Mouse (Mus musculus): ENCODE results near the gene Unc13c. TPM values are rescaled to one million over a fixed set of nuclear protein-coding genes. Genes with fewer than 3 reads are reported as not detected.

The Unc13c gene
- total RNA-seq (2015) = not detected in 2 replicates
- not detected in 2 replicates for total RNA-seq (2017)

DNA sequence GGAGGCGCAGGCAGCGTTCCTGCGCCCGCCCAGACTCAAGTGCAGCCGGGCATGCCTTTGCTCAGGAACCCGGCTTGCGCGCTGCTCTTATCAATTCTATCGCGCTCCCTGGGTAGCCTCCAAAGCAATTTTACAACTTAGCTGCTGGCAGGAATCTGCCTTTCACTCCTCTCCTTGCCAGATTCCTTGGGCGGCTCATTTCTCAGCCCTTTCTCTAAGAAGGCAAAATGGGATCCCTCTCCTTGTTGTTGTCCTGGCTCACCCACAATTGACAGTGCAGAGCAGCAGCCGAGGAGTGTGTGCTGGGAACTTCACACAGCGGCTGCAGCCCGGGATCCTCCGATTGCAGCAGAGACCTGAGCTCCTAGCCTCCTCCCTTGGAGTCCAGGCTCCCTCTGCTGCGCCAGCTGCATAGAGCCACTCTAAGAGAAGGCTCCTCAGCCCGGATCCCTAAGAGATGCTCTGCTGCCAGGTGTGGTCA, at the start of gene Unc13c:
TSS of gene Unc13c (minus strand) at position 326 of the 481 bp plus-strand sequence.
- ATAC-seq (replicated peaks; ENCODE audit: poor library complexity) = no peak

- no peak for ATAC-seq (replicated peaks; ENCODE audit: poor library complexity)
These were observed 39.4 kb upstream of the Unc13c start for GRCm38 (mm10) chr9:74007976-74008686.

DNA sequence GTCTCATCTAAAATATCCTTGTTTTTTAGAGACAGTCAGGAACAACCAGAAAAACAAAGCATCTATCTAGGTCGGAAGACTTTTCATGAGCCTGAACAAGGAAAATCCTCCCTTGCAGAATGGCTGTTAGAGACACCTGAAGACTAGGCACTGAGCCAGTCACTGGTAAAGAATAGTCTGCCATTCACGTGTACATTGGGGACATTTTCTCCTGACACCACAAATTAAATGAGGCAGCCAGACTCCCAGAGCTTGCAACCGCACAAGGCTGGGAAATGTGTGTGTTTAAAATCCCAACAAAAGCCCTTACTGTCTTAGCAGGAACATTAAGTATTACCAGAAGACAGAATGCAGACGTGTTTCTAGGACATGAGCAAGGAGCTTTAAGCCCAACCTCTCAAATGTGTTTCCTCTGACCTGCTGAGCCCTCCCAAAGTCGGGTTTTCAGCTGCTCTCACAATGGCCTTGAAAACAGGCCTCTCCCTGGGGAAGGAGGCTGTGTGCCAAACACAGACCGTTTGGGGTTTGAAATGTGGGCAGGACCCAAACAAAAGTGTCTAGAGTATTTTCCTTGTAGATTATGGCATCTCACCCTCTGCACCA, 33.7 kb upstream of the Unc13c start:
- ATAC-seq (replicated peaks; ENCODE audit: poor library complexity) = no peak

- ATAC-seq (replicated peaks; ENCODE audit: poor library complexity) = no peak
These were observed 19.3 kb upstream of the Unc13c start for GRCm38 (mm10) chr9:73988096-73988495.

DNA sequence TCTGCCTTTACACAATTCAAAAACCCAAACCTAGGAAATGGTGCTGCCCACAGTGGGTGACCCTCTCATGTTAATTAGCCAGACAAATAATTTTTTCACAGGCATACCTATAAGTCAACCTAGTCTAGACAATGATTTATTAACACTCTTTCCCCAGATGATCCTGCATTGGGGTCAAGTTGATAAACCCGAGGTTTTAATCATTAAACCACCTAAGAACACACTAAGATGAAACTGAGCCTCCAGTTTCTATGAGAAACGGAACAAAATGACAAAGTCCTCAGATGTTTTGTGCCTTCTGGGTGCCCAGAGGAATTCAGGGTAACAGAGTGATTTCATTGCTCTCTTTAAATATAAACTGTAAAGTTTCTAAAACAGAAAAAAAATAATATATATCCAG, 18.5 kb upstream of the Unc13c start:
- no peak for ATAC-seq (replicated peaks; ENCODE audit: poor library complexity)

DNA sequence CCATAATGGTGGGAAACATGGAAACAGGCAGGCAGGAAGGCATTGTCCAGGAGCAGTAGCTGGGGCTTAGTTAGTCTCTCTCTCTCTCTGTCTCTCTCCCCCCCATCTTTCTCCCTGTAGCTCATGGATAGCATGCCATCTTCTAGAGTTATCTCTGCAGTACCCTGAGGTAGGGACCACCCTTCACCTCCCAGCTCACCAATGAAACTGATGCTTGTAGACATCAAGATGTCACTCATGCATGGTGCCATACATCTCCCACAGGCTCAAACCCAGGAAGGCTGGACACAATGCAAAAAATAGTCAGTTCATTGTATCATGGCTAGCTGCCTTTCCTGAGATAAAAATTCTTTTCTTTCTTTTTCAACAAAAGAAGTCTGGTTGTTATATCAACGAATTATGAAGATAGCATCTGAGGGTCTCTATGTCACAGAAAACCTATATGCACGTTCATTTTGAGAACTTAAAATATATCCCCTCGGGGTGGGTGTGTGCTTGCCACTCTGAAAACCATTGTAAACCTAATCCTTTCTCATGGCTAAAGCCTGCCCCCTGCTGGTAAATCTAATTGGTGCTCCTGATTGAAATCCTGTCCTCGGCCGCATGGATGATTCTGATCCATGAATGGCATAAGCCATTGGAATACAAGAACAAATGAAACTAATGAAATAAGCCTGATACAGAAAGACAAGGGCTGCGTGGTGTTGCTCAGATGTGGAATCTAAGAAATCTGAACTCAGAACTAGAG, 14.0 kb upstream of the Unc13c start:
- peak; percentile 91 for ATAC-seq (replicated peaks; ENCODE audit: poor library complexity)

- ATAC-seq (replicated peaks; ENCODE audit: poor library complexity) = 0 out of 2 replicates have a peak, but pooled peaks have one; percentile 17
These were observed 3.7 kb upstream of the Unc13c start for GRCm38 (mm10) chr9:73972327-73972988.

GRCm38 (mm10) chr9:73970717-73971116, 2.0 kb upstream of the Unc13c start:
- ATAC-seq (replicated peaks; ENCODE audit: poor library complexity) = no peak

- no peak for ATAC-seq (replicated peaks; ENCODE audit: poor library complexity)
These were observed 3.3 kb downstream of the Unc13c start for GRCm38 (mm10) chr9:73965322-73965915.

DNA sequence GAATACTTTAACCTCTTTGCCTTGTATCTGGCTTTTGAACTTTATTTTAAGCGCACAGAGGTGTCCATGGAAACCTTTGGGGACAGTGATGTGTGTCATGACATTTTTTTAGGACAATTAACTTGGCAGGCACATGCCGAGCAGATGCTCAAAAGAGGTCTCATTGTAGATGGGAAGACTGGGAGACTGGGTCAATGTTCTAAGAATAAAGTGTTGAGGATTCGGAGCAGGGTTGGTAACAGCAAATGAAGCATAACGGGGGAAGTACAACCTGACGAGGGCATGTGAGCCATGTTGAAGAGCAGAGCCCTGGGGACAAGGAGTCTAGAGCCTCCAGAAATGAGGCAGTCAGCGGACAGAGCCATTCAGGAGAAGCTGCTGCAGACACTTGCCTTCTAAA, 6.3 kb downstream of the Unc13c start:
- no peak for ATAC-seq (replicated peaks; ENCODE audit: poor library complexity)

DNA sequence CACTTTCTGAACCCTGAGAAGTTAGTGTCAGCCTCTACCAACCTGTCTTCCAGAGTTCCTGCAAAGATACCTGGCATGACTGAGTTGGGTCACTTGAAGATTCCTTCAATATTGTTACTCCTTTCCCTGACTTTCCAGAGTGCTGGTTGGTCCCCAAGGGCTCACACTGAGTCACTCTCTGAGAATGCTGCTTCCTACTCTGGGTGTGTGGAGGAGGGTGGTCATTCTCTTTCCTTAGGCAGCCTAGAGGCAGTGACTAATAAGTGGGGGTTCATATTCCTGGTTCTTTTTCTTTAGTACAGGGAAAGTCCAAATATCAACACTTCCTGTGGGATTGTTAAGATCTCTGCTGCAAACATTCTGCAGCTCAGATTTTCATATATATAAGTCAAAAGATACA, 16.4 kb downstream of the Unc13c start:
- no peak for ATAC-seq (replicated peaks; ENCODE audit: poor library complexity)

DNA sequence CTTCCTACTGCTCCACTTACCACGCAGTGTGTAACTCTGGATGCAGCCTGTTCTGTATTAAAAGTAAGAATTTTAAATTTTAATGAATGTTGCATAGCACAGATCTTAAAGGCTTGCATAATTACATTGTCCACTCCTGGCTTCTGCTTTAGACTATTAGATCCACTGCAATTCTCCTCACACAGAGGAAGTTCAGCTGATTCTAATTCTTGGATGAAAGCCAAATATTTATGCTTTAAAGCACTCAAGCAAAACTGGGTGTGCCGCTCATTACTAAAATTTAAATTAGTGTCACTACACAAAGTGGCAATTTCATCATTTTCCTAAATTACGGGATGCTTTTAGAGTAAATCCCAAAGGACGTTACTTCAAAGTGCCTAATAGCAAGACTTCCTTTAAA, 17.2 kb downstream of the Unc13c start:
- ATAC-seq (replicated peaks; ENCODE audit: poor library complexity) = no peak

DNA sequence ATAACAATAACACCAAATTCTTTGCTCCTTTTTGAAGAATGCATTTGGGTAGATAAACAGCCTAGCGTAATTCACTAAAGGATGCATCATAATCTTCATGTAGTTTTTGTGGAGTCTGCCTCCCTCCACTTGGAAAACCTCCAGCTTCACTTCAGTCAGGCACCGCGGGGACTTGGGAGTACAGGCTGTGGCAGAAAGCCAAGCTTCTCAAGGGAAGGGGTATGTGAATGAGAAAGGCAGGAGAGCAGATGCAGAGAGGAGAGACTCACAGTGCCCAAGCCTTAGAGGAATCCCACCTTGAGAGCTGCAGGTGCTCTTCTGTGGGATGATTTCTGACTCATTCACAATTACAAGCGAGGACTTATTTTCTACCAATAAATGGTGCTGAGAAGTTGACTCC, 33.9 kb downstream of the Unc13c start:
- ATAC-seq (replicated peaks; ENCODE audit: poor library complexity) = no peak

DNA sequence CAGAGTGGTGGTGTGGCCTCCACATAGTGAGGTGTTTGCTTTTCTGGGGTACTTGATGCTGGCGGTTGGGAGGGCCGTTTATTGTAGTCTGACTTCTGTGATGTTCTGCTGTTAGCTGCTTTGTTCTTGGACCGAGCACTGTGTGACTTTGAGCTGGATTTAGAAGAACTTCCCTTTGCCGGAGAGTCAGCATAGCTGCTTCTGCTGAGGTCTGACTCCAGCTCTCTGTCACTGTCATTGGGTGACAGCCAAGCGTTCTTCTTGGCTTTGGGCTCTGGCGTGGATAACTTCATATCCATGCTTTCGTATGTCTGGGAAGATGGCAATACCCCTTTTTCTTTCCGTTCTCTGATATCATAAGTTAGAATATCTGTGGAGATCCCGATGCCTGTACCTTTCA, 36.8 kb downstream of the Unc13c start:
- no peak for ATAC-seq (replicated peaks; ENCODE audit: poor library complexity)

- no peak for ATAC-seq (replicated peaks; ENCODE audit: poor library complexity)
These were observed 41.5 kb downstream of the Unc13c start for GRCm38 (mm10) chr9:73927276-73927675.

- ATAC-seq (replicated peaks; ENCODE audit: poor library complexity) = no peak
These were observed 46.2 kb downstream of the Unc13c start for GRCm38 (mm10) chr9:73922449-73923115.

DNA sequence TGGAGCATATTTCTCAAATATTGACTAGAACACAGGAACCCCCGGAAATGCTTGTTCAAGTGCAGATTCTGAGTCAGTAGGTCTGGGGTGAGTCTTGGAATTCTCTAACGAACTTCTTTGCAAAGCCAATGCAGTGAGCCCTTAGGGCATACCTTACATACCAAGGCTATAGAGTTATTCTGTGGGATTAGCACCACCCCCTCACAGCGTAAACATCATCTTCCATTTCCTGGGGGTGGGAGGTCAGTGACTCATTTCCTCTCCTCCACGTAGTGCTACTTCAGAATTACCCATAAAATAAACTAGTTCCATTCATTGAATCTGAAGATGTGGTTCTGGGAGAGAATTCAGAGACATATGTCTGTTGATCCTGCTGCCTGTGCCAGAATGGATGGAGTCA, 62.8 kb downstream of the Unc13c start:
- no peak for ATAC-seq (replicated peaks; ENCODE audit: poor library complexity)

GRCm38 (mm10) chr9:73898516-73898915, 70.2 kb downstream of the Unc13c start:
- ATAC-seq (replicated peaks; ENCODE audit: poor library complexity) = no peak

DNA sequence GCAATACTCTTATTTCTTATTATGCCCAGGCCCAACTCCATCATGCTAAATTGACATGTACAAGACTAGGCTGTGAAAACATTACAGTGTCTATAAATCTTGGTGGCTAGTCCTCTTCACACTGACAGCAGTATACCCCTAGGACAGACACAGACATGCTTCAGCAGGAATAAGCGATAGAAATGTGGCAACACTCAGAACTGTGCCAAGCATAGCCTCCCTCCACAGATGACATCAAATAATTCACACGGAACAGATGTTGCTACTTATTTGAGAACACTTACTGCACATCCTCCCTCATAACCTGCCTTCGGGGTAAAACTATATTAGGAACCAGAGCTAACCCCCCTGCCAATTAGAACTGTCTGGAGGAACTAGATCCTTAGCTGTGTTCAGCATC, 72.6 kb downstream of the Unc13c start:
- no peak for ATAC-seq (replicated peaks; ENCODE audit: poor library complexity)

- ATAC-seq (replicated peaks; ENCODE audit: poor library complexity) = no peak
These were observed 85.2 kb downstream of the Unc13c start for GRCm38 (mm10) chr9:73883587-73883986.

Measured in megakaryocyte progenitor cell, adult 5-6 weeks (primary cell).